Mouse (Mus musculus) kidney, postnatal 25 days (tissue): ENCODE results near the gene Sla2.
"Not testable (repeated sequence)": the region's sequence is repeated elsewhere in the genome, so short reads cannot be mapped to it uniquely, and the experiment has no call there.

Experiments used
- DNase-seq, 2 experiments: peaks; one replicate each; pipeline ENCODE4 v3.0.0; 2021; ENCODE audit warnings: mixed read lengths in 2 of 2

Gene Sla2

GRCm38 (mm10) chr2:156887017-156887416 is at the start of gene Sla2:
Gene Sla2, minus strand, starts transcription at chr2:156887192.
- no peak for DNase-seq

GRCm38 (mm10) chr2:156935005-156935404 is 48.0 kb upstream of the Sla2 start:
- no peak for DNase-seq

DNA sequence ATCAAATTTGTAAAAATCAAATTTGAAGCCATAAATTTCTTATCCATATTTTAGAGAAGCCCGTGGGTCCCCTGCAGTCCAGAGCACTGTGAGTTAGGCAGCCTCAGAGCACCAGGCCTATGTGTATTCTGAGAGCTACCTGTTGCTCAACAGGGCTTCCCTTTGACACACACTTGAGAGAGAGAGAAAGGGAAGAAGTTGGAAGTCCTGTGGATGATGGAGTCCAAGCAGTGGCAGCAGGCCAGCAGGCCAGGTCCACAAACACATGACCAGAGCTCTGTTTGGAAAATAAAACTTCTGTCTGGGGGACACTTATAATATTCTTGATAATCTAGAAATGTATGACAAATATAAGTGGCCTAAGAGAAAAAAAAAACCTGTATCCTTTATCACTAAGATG is 46.4 kb upstream of the Sla2 start:
- DNase-seq, result no peak

DNA sequence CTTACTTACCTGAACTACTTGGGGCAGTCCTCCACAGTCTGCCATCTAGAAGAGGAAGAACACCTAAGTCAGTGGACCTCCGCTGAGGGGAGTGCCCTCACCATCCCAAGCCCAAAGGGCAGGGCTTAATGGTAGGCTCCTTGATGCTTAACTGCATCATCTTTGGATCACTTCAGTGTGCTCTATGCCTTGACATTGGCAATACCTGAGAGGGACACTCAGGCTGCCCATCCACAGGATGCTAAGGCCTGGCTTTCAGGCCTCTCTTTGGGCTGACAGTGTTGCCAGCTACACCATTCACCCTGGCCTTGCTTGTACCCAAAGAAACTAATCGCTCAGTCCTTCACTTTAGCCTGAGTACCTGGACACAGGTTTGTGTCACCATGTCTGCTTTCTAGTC is 44.4 kb upstream of the Sla2 start:
- no peak for DNase-seq

DNA sequence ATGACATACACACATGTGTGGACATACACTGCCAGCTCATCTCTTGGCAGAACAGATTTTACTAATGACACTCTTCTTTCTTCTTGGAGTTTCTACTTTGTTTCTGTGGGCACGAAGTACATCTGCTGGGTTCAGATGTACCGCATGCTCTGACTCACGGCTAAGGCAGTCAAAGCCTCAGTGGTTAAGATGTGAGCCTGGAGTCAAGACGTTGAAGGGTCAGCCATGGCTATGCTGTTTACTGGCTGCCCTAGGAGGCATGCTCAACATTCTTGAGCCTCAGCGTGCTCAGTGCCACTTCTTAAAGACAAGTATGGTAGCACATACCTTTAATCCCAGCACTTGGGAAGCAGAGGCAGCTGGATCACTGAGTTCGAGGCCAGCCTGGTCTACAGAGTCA is 43.6 kb upstream of the Sla2 start:
- DNase-seq, result no peak

DNA sequence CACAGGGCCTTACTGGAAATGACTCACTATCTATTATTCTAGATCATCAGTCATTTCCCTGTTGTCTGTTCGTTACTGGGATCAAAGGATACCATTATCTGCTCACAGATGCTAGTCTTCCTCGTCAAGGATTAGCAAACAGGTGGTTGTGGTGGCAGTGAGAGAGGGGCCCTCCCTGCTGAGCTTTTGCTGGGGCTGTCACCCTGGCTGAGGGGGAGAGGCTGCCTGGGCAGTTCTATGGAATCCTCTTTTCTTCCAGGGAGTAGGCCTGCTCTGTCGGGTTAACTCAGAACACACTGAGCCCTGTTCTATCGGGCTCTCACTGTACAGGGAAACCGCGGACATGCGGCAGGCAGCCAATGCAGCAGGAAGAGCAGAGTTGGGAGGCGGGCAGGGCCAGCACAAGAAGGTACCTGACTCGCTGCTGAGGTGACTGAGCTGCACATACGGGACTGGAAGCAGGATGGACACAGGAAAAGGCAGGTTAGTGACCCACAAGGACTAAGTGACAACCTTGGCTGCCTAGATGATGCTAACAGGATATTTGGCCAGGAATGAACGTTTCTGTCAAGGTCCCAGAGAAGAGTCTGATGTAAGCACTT is 42.6 kb upstream of the Sla2 start:
- DNase-seq, result no peak

DNA sequence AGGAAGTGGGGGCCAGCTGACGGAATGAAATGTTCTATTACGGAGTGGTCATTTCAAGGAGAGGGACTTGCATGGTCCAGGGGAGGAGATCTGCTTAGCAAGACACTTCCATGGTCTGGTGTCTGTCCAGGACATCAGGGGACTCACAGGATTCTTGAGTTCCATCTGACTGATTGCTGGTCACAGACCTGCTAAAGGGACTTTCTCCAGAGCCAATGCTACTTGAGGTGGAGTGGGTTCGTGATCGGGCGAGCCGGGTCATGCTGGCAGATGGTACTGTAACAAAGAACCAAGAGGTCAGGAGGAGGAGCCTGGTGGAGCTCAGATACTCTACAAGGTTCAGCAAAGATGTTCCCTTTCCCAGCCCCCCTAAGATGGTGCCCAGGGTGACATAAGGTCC is 41.6 kb upstream of the Sla2 start:
- DNase-seq, result no peak

DNA sequence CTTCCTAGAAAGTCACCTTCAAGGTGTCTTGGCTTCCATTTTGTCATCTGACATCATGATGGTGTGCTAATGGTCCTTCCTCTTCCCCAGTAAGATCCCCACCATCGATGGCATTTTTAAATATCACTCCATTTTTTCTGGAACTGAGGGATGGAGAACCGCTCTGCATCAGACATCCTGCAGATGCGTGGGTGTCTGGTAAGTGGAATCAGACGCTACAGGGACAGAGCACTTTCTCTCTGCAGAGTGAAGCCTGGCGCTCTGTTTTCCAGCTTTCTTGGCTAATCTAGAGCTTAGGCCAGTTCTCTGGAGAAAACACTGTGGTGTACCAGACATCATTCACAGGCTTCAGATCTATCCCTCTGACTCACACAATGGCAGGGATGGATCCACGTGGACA is 40.7 kb upstream of the Sla2 start:
- no peak for DNase-seq

- not testable (repeated sequence) for DNase-seq
Observed at GRCm38 (mm10) chr2:156925611-156926010, 38.6 kb upstream of the Sla2 start.

DNA sequence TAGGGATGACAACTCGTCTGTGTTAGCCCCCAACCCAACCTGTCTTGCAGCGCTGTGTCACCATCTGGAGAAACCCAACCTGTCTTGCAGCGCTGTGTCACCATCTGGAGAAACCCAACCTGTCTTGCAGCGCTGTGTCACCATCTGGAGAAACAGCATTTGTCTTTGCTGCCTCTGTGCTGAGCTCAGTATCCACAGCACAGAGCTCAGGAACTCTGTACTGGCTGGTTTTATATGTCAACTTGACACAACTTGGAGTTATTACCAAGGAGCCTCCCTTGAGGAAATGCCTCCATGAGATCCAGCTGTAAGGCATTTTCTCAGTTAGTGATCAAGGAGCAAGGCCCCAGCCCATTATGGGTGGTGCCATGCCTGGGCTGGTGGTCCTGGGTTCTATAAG is 38.1 kb upstream of the Sla2 start:
- not testable (repeated sequence) for DNase-seq

- no peak for DNase-seq
Observed at GRCm38 (mm10) chr2:156924210-156924898, 37.4 kb upstream of the Sla2 start.

DNA sequence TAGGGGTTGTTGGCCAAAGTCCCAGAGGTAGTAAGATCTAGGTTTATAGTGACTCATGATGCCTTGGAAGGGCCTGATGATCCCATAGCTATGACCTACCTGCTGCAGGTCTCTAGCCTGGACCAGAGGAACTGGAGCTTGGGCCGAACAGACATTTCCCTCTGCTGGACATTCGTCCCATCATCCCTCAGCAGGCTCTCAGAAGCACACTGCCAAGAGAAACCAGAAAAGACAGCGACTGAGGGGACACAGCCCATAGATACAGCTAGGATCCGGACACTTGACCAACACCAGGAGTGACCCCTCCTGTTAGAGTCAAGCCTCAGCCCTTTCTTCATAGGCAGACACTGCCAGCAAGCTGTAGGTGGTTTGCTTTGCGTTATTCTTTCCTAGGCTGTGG is 36.1 kb upstream of the Sla2 start:
- DNase-seq, result no peak

DNA sequence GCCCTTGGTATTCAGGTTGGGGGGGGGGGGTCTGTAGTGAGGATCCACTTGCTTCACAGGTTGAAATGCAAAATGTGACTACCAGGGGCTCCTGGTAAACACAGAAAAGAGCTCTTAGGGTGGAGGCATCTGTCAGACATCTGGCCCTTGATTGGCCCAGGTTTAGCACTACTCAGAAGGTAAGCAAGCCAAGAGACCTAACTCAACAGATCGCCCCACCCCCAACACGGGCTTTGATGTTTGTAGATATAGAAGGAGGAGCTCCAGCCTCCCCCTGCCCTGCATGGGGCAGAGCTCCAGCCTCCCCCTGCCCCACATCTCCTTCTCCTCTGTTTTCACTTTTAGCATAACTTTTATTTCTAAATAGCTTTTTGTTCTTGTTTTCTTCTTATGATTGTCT is 32.8 kb upstream of the Sla2 start:
- DNase-seq, result no peak

- DNase-seq, result not testable (repeated sequence)
Observed at GRCm38 (mm10) chr2:156919191-156919590, 32.2 kb upstream of the Sla2 start.

DNA sequence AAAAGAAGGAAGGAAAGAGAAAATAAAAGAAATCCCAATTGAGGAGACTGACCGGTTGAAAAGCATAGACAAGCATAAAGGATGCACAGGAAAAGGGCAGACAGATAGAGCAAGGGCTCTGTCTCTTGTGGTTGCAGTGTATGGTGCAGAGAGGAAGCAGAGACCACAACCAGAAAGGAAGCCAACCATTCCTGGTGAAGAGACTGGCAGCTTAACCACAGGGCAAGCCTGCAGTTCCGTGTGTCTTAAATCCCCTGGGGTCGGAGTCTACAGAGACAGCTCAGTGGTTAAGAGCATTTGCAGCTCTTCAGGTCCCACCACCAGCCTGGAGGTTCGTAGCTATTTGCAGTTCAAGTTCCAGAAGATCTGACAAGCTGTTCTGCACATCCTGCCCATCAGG is 31.6 kb upstream of the Sla2 start:
- DNase-seq, result no peak

- no peak for DNase-seq
Observed at GRCm38 (mm10) chr2:156916419-156917125, 29.6 kb upstream of the Sla2 start.

- DNase-seq, result no peak
Observed at GRCm38 (mm10) chr2:156915559-156915958, 28.6 kb upstream of the Sla2 start.

GRCm38 (mm10) chr2:156913191-156913590 is 26.2 kb upstream of the Sla2 start:
- no peak for DNase-seq

DNA sequence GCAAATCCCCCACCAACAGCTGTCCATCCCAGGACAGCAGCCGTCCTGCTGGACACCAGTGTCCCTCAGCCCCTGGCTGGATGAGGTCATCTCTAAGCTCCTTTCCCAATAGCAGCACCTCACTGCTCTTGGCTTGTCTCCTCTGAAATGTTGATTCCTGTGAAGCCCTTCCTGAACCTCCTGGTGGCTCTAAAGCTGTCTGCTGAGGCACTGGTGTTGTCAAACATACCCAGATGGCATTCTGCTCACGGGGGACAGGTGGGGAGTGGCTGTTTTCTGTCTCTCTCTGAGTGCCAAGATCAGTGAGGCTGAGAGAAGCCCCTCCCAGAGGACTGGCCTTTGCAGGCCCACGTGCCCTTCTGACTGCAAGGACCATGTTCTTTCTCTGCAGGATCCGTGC is 18.9 kb upstream of the Sla2 start:
- not testable (repeated sequence) for DNase-seq

- DNase-seq, result peak; percentile 64 to 81
Observed at GRCm38 (mm10) chr2:156904976-156905717, 18.2 kb upstream of the Sla2 start.

- DNase-seq, result no peak
Observed at GRCm38 (mm10) chr2:156903367-156903766, 16.4 kb upstream of the Sla2 start.

- DNase-seq, result not testable (repeated sequence)
Observed at GRCm38 (mm10) chr2:156902411-156902810, 15.4 kb upstream of the Sla2 start.

DNA sequence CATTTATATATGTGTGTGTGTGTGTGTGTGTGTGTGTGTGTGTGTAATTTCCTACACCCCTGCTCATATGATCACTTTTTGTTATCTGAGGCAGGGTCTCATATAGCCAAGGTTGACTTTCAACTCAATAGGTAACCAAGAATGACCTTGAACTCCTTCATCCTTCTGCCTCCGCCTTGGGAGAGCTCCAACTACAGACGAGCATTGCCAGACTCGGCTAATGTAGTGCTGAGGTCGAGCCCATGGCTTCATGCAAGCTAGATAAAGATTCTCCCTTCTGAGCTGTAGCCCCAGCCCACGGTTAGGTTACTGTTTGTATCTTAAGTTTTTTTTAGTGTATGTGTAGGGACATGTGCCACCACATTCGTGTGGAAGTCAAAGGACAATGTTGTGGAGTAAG is 14.9 kb upstream of the Sla2 start:
- DNase-seq, result no peak
